Mouse (Mus musculus) G1E (cell line): Measurements from ENCODE around the gene Cnppd1.

Experiments used
- CTCF ChIP-seq: IDR thresholded peaks from 2 replicates; pipeline ENCODE4 v1.5.1; 2012; ENCODE audit warnings: low read depth, low read length, inconsistent platforms, mixed read lengths
- GATA1 ChIP-seq: IDR thresholded peaks from 2 replicates; pipeline ENCODE4 v1.6.1; 2012; ENCODE audit warnings: borderline replicate concordance, low read length, inconsistent platforms, mixed read lengths
- POLR2AphosphoS5 ChIP-seq: IDR thresholded peaks from 2 replicates; pipeline ENCODE4 v1.6.1; 2012; ENCODE audit warnings: low read depth, low read length, inconsistent platforms; ENCODE audit not compliant: insufficient replicate concordance

DNA sequence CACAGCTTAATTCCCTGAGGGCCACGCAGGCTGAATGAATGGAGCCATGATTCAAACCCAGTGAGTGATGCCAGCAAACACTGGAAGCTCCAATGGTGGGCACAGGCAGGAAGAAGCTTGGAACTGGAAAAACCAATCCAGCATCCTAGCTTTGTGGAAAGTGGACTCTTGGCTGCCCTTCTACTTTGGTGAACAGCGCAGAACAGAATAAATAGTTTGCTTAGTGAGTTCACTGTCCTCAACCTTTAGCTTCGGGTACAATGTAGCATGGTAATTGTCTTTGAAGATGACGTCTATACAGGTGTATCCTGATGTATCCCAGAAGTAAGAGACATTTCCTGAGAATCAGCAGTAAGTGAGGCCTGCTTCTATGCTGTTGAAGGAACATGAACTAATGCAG is 6.2 kb upstream of the Cnppd1 start:
- no peak for TF ChIP-seq CTCF
- TF ChIP-seq POLR2AphosphoS5 = no peak
- no peak for TF ChIP-seq GATA1
